Mouse (Mus musculus): ENCODE results near the gene Ttf1. TPM values are rescaled to one million over a fixed set of nuclear protein-coding genes. Genes with fewer than 3 reads are reported as not detected.

Gene Ttf1
- polyA plus RNA-seq, 1 experiment from 2014 or later = 6.9 TPM

DNA sequence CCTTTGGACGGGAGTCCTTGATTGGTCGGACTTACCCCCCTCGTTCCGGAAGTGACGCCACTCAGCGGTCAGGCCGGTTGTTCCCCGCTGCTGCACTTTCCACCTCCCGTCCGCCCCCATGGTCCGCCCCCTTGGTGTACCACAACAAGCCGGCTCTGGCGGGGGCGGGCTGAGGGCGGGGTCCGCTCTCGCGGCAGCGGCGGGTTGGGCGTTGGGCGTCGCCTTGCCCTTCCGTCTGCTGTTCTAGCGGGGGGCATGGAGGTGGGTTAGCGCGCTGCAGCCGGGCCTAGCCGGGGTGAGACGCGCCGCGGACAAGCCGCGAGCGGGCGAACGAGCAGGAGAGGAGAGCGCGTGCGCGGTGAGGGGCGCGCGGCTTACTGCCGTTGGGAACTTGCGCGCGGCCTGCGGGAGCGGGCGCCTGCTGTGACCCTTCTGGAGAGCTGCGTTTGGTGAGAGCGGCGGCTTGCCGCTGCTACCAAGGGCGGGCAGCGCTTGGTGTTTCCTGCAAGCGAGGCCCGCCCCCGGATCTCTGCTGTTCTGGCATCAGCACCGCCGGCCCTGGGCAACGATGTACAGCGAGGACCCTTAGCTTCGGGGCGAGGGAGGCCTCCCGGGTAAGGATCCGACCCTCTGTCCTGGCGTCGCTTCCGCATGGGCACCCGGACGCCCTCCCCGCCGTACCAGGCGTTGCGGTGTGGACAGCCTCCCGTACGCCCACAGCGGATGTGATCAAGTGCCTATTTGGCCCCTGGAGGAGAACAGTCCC, 65.1 kb downstream of the Ttf1 start:
- peak overlapping the region; percentile 84 for H3K4me3 ChIP-seq (replicated peaks; ENCODE audit: low read depth, low read length)
- peak overlapping the region; percentile 84 for H3K9ac ChIP-seq (replicated peaks; ENCODE audit: low read length)
- H3K36me3 ChIP-seq (ENCODE audit: control insufficient read depth, insufficient read depth, low read length) = peaks cover 27% of the 10 kb centered on the region
- ATAC-seq (ENCODE audit: low FRiP score, low TSS enrichment) (peak; percentile 99), DNase-seq (peak; percentile 98)
- H3K27me3 ChIP-seq (ENCODE audit: control insufficient read depth, insufficient read depth, low read length) = no peaks in the 10 kb centered on the region
- H3K4me2 ChIP-seq (ENCODE audit: low read length) = peak overlapping the region; percentile 83
- H3K4me1 ChIP-seq (ENCODE audit: control insufficient read depth, insufficient read depth, low read length) = peaks cover 12% of the 10 kb centered on the region
- under 1% methylated on average over 81 of the region's 81 CpGs for WGBS
- H3K9me3 ChIP-seq (ENCODE audit: control insufficient read depth, low read length) = no peaks in the 10 kb centered on the region
- peak overlapping the region; percentile 93 for H3K27ac ChIP-seq (replicated peaks; ENCODE audit: low read depth, low read length)

DNA sequence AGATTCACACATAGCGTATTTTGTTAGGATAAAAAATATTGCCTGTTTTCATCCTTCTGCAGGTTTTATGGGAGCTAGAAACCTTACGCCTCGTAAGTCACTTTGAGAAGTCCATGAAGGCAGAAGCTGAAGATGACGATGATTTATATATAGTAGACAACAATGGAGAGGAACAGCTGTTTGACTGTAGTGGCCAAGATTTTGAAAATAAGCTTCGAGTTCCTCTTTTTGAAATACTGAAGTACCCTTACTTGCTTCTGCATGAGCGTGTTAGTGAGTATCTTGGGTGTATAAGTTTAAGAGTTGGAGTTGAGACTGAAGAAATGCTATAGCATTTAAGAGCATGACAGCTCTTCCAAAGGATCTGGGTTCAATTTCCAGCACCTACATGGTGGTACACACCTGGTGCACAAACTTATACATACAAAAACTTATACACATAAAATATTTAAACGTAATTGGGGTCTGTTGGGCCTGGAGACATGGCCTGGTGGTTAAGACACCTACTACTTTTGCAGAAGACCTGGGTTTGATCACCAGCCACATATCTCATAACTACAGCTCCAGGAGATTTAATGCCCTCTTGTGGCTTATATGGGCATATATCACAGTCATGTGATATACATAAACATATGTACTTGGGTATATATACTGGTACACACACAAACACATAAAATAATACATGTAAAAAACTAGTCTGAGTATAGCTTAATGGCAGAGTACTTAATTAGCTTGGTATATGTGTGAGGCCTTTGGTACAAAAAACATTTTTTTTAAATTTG, 70.2 kb downstream of the Ttf1 start:
- ATAC-seq (ENCODE audit: low FRiP score, low TSS enrichment) (no peak), DNase-seq (no peak)
- peaks cover 12% of the 10 kb centered on the region for H3K4me1 ChIP-seq (ENCODE audit: control insufficient read depth, insufficient read depth, low read length)
- no peaks in the 10 kb centered on the region for H3K9me3 ChIP-seq (ENCODE audit: control insufficient read depth, low read length)
- peaks cover 70% of the 10 kb centered on the region for H3K36me3 ChIP-seq (ENCODE audit: control insufficient read depth, insufficient read depth, low read length)
- no peaks in the 10 kb centered on the region for H3K27me3 ChIP-seq (ENCODE audit: control insufficient read depth, insufficient read depth, low read length)
- no peak overlapping the region for H3K9ac ChIP-seq (replicated peaks; ENCODE audit: low read length)
- WGBS = 97% methylated on average over 7 of the region's 7 CpGs
- H3K4me3 ChIP-seq (replicated peaks; ENCODE audit: low read depth, low read length) = no peak overlapping the region
- H3K27ac ChIP-seq (replicated peaks; ENCODE audit: low read depth, low read length) = no peak overlapping the region
- H3K4me2 ChIP-seq (ENCODE audit: low read length) = no peak overlapping the region

DNA sequence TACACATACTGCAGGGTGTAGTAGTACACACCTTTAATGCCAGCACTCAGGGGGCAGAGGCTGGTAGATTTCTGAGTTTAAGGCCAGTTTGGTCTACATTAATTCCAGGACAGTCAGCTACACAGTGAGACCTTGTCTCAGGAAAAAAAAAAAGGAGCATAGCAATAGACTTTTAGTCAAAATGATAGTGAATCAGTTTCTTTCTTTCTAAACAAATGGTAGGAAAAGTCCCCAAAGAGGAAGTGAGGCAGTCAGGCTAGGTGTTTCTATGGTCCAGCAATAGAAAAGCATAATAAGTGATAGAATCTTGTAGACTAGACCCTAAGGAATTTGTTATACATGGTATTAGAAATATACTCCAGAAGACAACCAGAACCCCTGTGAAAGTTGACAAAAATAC, 75.1 kb downstream of the Ttf1 start:
- H3K4me2 ChIP-seq (ENCODE audit: low read length) = no peak overlapping the region
- DNase-seq (no peak), ATAC-seq (ENCODE audit: low FRiP score, low TSS enrichment) (no peak)
- H3K36me3 ChIP-seq (ENCODE audit: control insufficient read depth, insufficient read depth, low read length) = peaks cover 79% of the 10 kb centered on the region
- no peak overlapping the region for H3K4me3 ChIP-seq (replicated peaks; ENCODE audit: low read depth, low read length)
- H3K9ac ChIP-seq (replicated peaks; ENCODE audit: low read length) = no peak overlapping the region
- H3K27ac ChIP-seq (replicated peaks; ENCODE audit: low read depth, low read length) = no peak overlapping the region
- no peaks in the 10 kb centered on the region for H3K9me3 ChIP-seq (ENCODE audit: control insufficient read depth, low read length)
- H3K27me3 ChIP-seq (ENCODE audit: control insufficient read depth, insufficient read depth, low read length) = no peaks in the 10 kb centered on the region
- H3K4me1 ChIP-seq (ENCODE audit: control insufficient read depth, insufficient read depth, low read length) = no peaks in the 10 kb centered on the region

Other genes starting within 250 kb of the Ttf1 start
- gene Gtf3c4, start 219.9 kb upstream of the Ttf1 start, polyA plus RNA-seq (2014; fragmentation: Nextera tagmentation; extraction: Ambion mirVana) = 32.0 and 38.5 TPM in 2 replicates
- 11.8 and 14.4 TPM in 2 replicates for gene Ddx31, start 219.9 kb upstream of the Ttf1 start, polyA plus RNA-seq (2014; fragmentation: Nextera tagmentation; extraction: Ambion mirVana)
- 58.4 and 61.6 TPM in 2 replicates for gene Barhl1, start 143.6 kb upstream of the Ttf1 start, polyA plus RNA-seq (2014; fragmentation: Nextera tagmentation; extraction: Ambion mirVana)
- 1.1 and 1.3 TPM in 2 replicates for gene Cfap77, start 5.2 kb upstream of the Ttf1 start, polyA plus RNA-seq (2014; fragmentation: Nextera tagmentation; extraction: Ambion mirVana)
- 22.3 and 24.4 TPM in 2 replicates for gene Setx, start 63.9 kb downstream of the Ttf1 start, polyA plus RNA-seq (2014; fragmentation: Nextera tagmentation; extraction: Ambion mirVana)
- gene Ntng2, start 192.7 kb downstream of the Ttf1 start, polyA plus RNA-seq (2014; fragmentation: Nextera tagmentation; extraction: Ambion mirVana) = 9.8 and 15.9 TPM in 2 replicates

Data from midbrain, embryonic 14.5 days (tissue).